Mouse (Mus musculus): ENCODE measurements around the gene Fn3k. TPM values are rescaled to one million over a fixed set of nuclear protein-coding genes. Genes with fewer than 3 reads are reported as not detected.

The Fn3k gene
- total and polyA plus RNA-seq, 3 experiments: 0.07 to 0.27 TPM; not detected in 1

GRCm38 (mm10) chr11:121392405-121392804 is 42.3 kb upstream of the Fn3k start:
- no peak overlapping the region for H3K9ac ChIP-seq (ENCODE audit: control insufficient read depth, low read depth, low read length, poor library complexity, severe bottlenecking)
- TF ChIP-seq BHLHE40 (IDR thresholded peaks at IDR 0.05; ENCODE audit: borderline replicate concordance, low read depth, low read length): 0 out of 2 replicates have a peak, but pooled peaks have one; percentile 4
- TF ChIP-seq USF2 (IDR thresholded peaks at IDR 0.05; ENCODE audit: borderline replicate concordance in 1 of 2, insufficient read depth in 1 of 2, low read depth in 1 of 2, low read length in 2 of 2): no peak
- no peak for TF ChIP-seq POLR2AphosphoS2 (IDR thresholded peaks at IDR 0.05; ENCODE audit: low read length)
- TF ChIP-seq POLR2AphosphoS5 (IDR thresholded peaks at IDR 0.05; ENCODE audit: borderline replicate concordance, low read depth, low read length): no peak
- no peak for TF ChIP-seq ZNF384 (IDR thresholded peaks at IDR 0.05; ENCODE audit: low read depth, low read length)
- peak; percentile 79 for TF ChIP-seq TCF12 (IDR thresholded peaks at IDR 0.05; ENCODE audit: low read depth, low read length)
- peak; percentile 55; the same call in 1 of the 2 replicates for TF ChIP-seq ETS1 (IDR thresholded peaks at IDR 0.05; ENCODE audit: low read depth, low read length)
- no peak for TF ChIP-seq SIN3A (IDR thresholded peaks at IDR 0.05; ENCODE audit: low read length)
- no peak for TF ChIP-seq ZKSCAN1 (IDR thresholded peaks at IDR 0.05; ENCODE audit: low read depth, low read length)
- no peak for TF ChIP-seq USF1 (IDR thresholded peaks at IDR 0.05; ENCODE audit: low read depth, low read length)
- no peak for TF ChIP-seq NRF1 (IDR thresholded peaks at IDR 0.05; ENCODE audit: insufficient read depth, low read depth, low read length, poor library complexity, severe bottlenecking)
- no peak for TF ChIP-seq E2F4 (IDR thresholded peaks at IDR 0.05; ENCODE audit: borderline replicate concordance, low read depth, low read length)
- TF ChIP-seq MYC (IDR thresholded peaks at IDR 0.05; ENCODE audit: low read depth, low read length): no peak
- peak; percentile 30; the same call in 1 of the 2 replicates for TF ChIP-seq MAX (IDR thresholded peaks at IDR 0.05; ENCODE audit: low read length)
- TF ChIP-seq TBP (IDR thresholded peaks at IDR 0.05; ENCODE audit: low read depth, low read length): no peak
- no peak for TF ChIP-seq GABPA (IDR thresholded peaks at IDR 0.05; ENCODE audit: low read depth, low read length)
- TF ChIP-seq EP300 (IDR thresholded peaks at IDR 0.05; ENCODE audit: low read depth in 1 of 2, low read length in 2 of 2): peak; percentile 74
- no peak for TF ChIP-seq HCFC1 (IDR thresholded peaks at IDR 0.05; ENCODE audit: low read depth, low read length)
- no peak for TF ChIP-seq MEF2A (IDR thresholded peaks at IDR 0.05; ENCODE audit: extremely low read depth, insufficient replicate concordance, low read depth, low read length, poor library complexity, severe bottlenecking)
- no peak for TF ChIP-seq NELFE (IDR thresholded peaks at IDR 0.05; ENCODE audit: low read depth, low read length)
- TF ChIP-seq RAD21 (IDR thresholded peaks at IDR 0.05; ENCODE audit: low read depth, low read length): no peak
- TF ChIP-seq TAL1 (IDR thresholded peaks at IDR 0.05; ENCODE audit: low read length): peak; percentile 32; the same call in 1 of the 2 replicates
- TF ChIP-seq MAFK (IDR thresholded peaks at IDR 0.05; ENCODE audit: borderline replicate concordance, low read depth, low read length): no peak
- TF ChIP-seq GATA1 (IDR thresholded peaks at IDR 0.05; ENCODE audit: low read depth, low read length): peak; percentile 67
- no peak for TF ChIP-seq MXI1 (IDR thresholded peaks at IDR 0.05; ENCODE audit: low read depth, low read length)
- peak; percentile 47; the same call in 1 of the 2 replicates for TF ChIP-seq RCOR1 (IDR thresholded peaks at IDR 0.05; ENCODE audit: low read depth, low read length)
- TF ChIP-seq ZMIZ1 (IDR thresholded peaks at IDR 0.05; ENCODE audit: low read depth, low read length): no peak
- no peak for TF ChIP-seq MAZ (IDR thresholded peaks at IDR 0.05; ENCODE audit: low read depth, low read length)
- TF ChIP-seq ZC3H11A (IDR thresholded peaks at IDR 0.05; ENCODE audit: low read depth, low read length): no peak
- TF ChIP-seq CHD1 (IDR thresholded peaks at IDR 0.05; ENCODE audit: low read depth, low read length): no peak
- TF ChIP-seq CTCF (IDR thresholded peaks at IDR 0.05 in 2 of 3, conservative IDR thresholded peaks at IDR 0.05 in 1 of 3; ENCODE audit: control insufficient read depth in 1 of 3, insufficient read depth in 1 of 3, low read depth in 2 of 3, low read length in 3 of 3, poor library complexity in 1 of 3, severe bottlenecking in 1 of 3): no peak
- no peak for TF ChIP-seq ELF1 (IDR thresholded peaks at IDR 0.05; ENCODE audit: low read depth, low read length)
- TF ChIP-seq KAT2A (conservative IDR thresholded peaks at IDR 0.05; ENCODE audit: low read depth, low read length): no peak
- TF ChIP-seq UBTF (IDR thresholded peaks at IDR 0.05; ENCODE audit: borderline replicate concordance, insufficient read depth, low read depth, low read length): no peak
- TF ChIP-seq CHD2 (IDR thresholded peaks at IDR 0.05; ENCODE audit: low read length): no peak
- H3K4me1 ChIP-seq (ENCODE audit: control insufficient read depth in 1 of 2, insufficient read depth in 2 of 2, low read length in 2 of 2): peaks cover 6 to 21% of the 10 kb centered on the region in 2 experiments
- no peak overlapping the region for H3K4me3 ChIP-seq (ENCODE audit: control insufficient read depth in 1 of 2, insufficient read depth in 1 of 2, low read depth in 2 of 2, low read length in 2 of 2)
- H3K27me3 ChIP-seq (ENCODE audit: control insufficient read depth in 1 of 2, insufficient read depth in 2 of 2, low read length in 2 of 2): no peaks in the 10 kb centered on the region
- H3K27ac ChIP-seq (ENCODE audit: control insufficient read depth, low read depth, low read length): no peak overlapping the region
- peak; percentile 57 for DNase-seq (ENCODE audit: low read depth, low spot score)
- H3K9me3 ChIP-seq (replicated peaks; ENCODE audit: insufficient read depth, low read length): no peaks in the 10 kb centered on the region
- peaks cover 0 to 7% of the 10 kb centered on the region in 2 experiments; a peak in 2 of 4 replicates for H3K36me3 ChIP-seq (ENCODE audit: control insufficient read depth in 1 of 2, insufficient read depth in 2 of 2, low read length in 2 of 2)
- no peaks in the 10 kb centered on the region for H3K79me2 ChIP-seq (ENCODE audit: control insufficient read depth, insufficient read depth, low read length, poor library complexity)

All from MEL (cell line).